Mouse (Mus musculus): ENCODE measurements at regions not wholly inside any gene's neighbourhood (a gene's known extent, or its start where the extent isn't known, plus 50 kb on each side); places are given as distances from the start of the nearest gene placed in this dataset.

GRCm38 (mm10) chr7:70643694-70644301 lies 277.3 kb upstream of the Nr2f2 start:
- peak; percentile 60 for DNase-seq

- no peak for DNase-seq
Measured at GRCm38 (mm10) chr7:70643055-70643454, 276.5 kb upstream of the Nr2f2 start.

- no peak for DNase-seq
Measured at GRCm38 (mm10) chr7:70641217-70641616, 274.7 kb upstream of the Nr2f2 start.

- no peak for DNase-seq
Measured at GRCm38 (mm10) chr7:70640574-70640973, 274.0 kb upstream of the Nr2f2 start.

GRCm38 (mm10) chr7:70638161-70638560 lies 271.6 kb upstream of the Nr2f2 start:
- no peak for DNase-seq

- DNase-seq = peak; percentile 14
Measured at GRCm38 (mm10) chr7:70634016-70634415, 267.5 kb upstream of the Nr2f2 start.

- DNase-seq = no peak
Measured at GRCm38 (mm10) chr7:70633577-70633976, 267.0 kb upstream of the Nr2f2 start.

GRCm38 (mm10) chr7:70625643-70626231 lies 259.2 kb upstream of the Nr2f2 start:
- DNase-seq = no peak

- DNase-seq = peak; percentile 18
Measured at GRCm38 (mm10) chr7:70624727-70625642, 258.4 kb upstream of the Nr2f2 start.

- peak; percentile 60 for DNase-seq
Measured at GRCm38 (mm10) chr7:70624031-70624726, 257.6 kb upstream of the Nr2f2 start.

- DNase-seq = no peak
Measured at GRCm38 (mm10) chr7:70619400-70619799, 252.9 kb upstream of the Nr2f2 start.

GRCm38 (mm10) chr7:70618270-70618669 lies 251.7 kb upstream of the Nr2f2 start:
- DNase-seq = no peak

GRCm38 (mm10) chr7:70606511-70606910 lies 240.0 kb upstream of the Nr2f2 start:
- no peak for DNase-seq

GRCm38 (mm10) chr7:70604471-70605174 lies 238.1 kb upstream of the Nr2f2 start:
- DNase-seq = no peak

GRCm38 (mm10) chr7:70593027-70593426 lies 226.5 kb upstream of the Nr2f2 start:
- no peak for DNase-seq

GRCm38 (mm10) chr7:70591361-70592256 lies 225.1 kb upstream of the Nr2f2 start:
- no peak for DNase-seq

GRCm38 (mm10) chr7:70589713-70590112 lies 223.2 kb upstream of the Nr2f2 start:
- no peak for DNase-seq

GRCm38 (mm10) chr7:70588061-70588460 lies 221.5 kb upstream of the Nr2f2 start:
- DNase-seq = no peak

- DNase-seq = no peak
Measured at GRCm38 (mm10) chr7:70584480-70584879, 217.9 kb upstream of the Nr2f2 start.

GRCm38 (mm10) chr7:70576112-70576910 lies 209.8 kb upstream of the Nr2f2 start:
- DNase-seq = no peak

Data from gastrocnemius, postnatal 25 days (tissue).